Comparison of ENCODE assay signal across 24 mouse cellular contexts in the genomic region with DNA sequence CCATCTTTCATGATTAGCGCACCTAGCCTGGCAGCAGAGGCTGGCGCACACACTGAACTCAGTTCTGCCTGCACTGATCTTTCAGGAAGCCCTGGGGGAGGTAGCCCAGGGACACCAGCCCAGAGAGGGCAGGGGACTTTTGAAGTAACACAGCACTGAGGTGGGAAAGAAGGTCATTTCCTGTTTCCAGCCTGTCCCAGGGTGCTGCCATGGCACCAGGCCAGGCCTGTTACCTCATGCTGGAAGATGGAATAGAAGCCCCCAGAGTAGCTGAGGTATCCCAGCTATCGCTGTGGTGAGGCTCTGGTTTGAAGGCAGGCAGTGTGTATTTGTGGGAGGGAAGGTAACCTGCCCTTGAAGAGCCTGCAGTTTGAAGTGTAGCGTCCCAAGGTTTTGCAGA.
"Had no signal": no experiment of that assay in that cellular context is flagged by ENCODE, and none has a peak within 500 bp of the region (broad histone marks: within the 10 kb centered on the region; RNA-seq: fewer than 3 reads in every experiment).

No protein-coding gene starts in this region.

- H3K4me1 ChIP-seq: heart, embryonic 12.5 days; hindbrain, embryonic 12.5 days; kidney, embryonic 15.5 days; limb, embryonic 10.5 days; limb, embryonic 12.5 days had no signal

- H3K27ac ChIP-seq: heart, embryonic 10.5 days; hindbrain, embryonic 10.5 days; hindbrain, embryonic 12.5 days; hindbrain, embryonic 14.5 days; kidney, embryonic 15.5 days; layer of hippocampus, adult 2 months; left cerebral cortex, adult 2 months; limb, embryonic 10.5 days; limb, embryonic 12.5 days; liver, embryonic 15.5 days had no signal

- ATAC-seq: hindbrain, embryonic 16.5 days; inflammation-experienced regulatory T-cells, adult 6 months; intestine, embryonic 16.5 days; liver, postnatal 0 days had no signal

- H3K36me3 ChIP-seq: liver, embryonic 15.5 days had no signal

- H3K9ac ChIP-seq: heart, embryonic 12.5 days; hindbrain, embryonic 12.5 days; hindbrain, embryonic 14.5 days; kidney, embryonic 15.5 days; limb, embryonic 12.5 days; liver, embryonic 13.5 days; liver, embryonic 15.5 days; liver, postnatal 0 days had no signal

- H3K27me3 ChIP-seq: heart, embryonic 12.5 days; hindbrain, embryonic 12.5 days; kidney, embryonic 15.5 days; limb, embryonic 12.5 days; liver, embryonic 13.5 days; liver, embryonic 15.5 days had no signal

- H3K4me3 ChIP-seq: heart, embryonic 10.5 days; heart, embryonic 12.5 days; hindbrain, embryonic 10.5 days; hindbrain, embryonic 12.5 days; kidney, embryonic 15.5 days; layer of hippocampus, adult 2 months; left cerebral cortex, adult 2 months; limb, embryonic 10.5 days; limb, embryonic 12.5 days; liver, embryonic 13.5 days; liver, embryonic 15.5 days had no signal

- H3K4me2 ChIP-seq: heart, embryonic 12.5 days; hindbrain, embryonic 12.5 days; hindbrain, embryonic 14.5 days; kidney, embryonic 15.5 days; limb, embryonic 12.5 days; liver, embryonic 11.5 days; liver, embryonic 15.5 days had no signal

- DNase-seq: gastrocnemius, postnatal 25 days; heart, postnatal 10 days; heart, postnatal 4 days; kidney, adult 2 months; kidney, adult 9 months; kidney, postnatal 10 days; kidney, postnatal 25 days; liver, embryonic 13.5 days; liver, postnatal 0 days had no signal

- H3K9me3 ChIP-seq: heart, embryonic 10.5 days; heart, embryonic 12.5 days; hindbrain, embryonic 10.5 days; hindbrain, embryonic 12.5 days; kidney, embryonic 15.5 days; limb, embryonic 10.5 days; limb, embryonic 12.5 days; liver, embryonic 15.5 days had no signal
